Mouse (Mus musculus) heart, postnatal 36 days (tissue): ENCODE measurements around the gene Arhgap18. TPM values are rescaled to one million over a fixed set of nuclear protein-coding genes. Genes with fewer than 3 reads are reported as not detected.

Experiments used
- DNase-seq, 2 experiments: peaks; one replicate each; pipeline ENCODE4 v3.0.0; 2021 to 2022
- intact Hi-C: fragments of 180-260 bp; cut with DNase I; formaldehyde crosslinking; loops from one replicate; pipeline ENCODE4 v1.15.1; 2025
- total RNA-seq, 2 experiments: library from RNA; stranded (reverse); gene quantifications; 2 replicates each; pipeline ENCODE4 v1.2.3; 2021

Gene Arhgap18
- total RNA-seq, 2 experiments from 2014 or later = 17.6 to 18.7 TPM

DNA sequence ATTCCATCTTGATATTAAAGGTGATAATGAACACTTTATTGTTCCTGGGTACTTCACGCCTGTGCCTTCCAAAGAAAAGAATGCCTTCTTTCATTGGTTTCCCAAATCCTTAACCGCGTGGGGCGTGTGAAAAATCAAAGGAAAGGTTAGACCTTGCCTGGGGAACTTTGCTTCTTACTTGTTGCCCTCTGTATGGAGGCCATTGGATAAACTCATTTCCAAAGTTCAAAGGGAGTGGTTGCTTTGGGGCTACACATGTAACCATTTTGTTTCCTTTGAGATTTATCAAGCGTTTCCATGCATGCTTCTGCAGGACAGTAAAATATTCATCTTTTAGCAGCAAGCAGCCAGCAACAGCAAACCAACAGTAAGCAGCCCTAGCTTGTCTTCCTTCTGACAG is 20.3 kb downstream of the Arhgap18 start:
- intact Hi-C loops = loop anchor here (5.0 kb wide), 2 partner anchors 54 to 401 kb away; no protein-coding TSS in a partner anchor
- DNase-seq = no peak

DNA sequence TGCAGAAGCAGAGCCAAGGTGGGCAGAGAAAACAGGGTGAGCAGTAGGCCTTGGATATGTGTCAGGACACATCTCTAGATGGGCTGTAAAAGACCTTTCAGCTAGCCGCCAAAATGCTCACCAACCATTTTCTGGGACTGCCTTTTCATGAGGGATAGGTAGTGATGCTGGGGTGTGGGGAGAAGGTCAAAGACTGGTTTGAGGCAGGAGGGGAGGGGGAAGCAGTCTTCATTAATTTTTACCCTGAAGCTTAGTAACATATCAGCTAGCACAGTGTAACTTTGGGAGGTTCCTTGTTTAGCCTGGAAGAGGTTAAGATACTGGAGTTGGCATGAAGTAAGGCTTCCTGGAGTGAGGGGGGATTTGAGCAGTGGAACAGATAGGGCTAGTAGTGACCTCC is 21.0 kb downstream of the Arhgap18 start:
- DNase-seq = no peak
- intact Hi-C loops = loop anchor here (5.0 kb wide), 2 partner anchors 53 to 402 kb away; no protein-coding TSS in a partner anchor

DNA sequence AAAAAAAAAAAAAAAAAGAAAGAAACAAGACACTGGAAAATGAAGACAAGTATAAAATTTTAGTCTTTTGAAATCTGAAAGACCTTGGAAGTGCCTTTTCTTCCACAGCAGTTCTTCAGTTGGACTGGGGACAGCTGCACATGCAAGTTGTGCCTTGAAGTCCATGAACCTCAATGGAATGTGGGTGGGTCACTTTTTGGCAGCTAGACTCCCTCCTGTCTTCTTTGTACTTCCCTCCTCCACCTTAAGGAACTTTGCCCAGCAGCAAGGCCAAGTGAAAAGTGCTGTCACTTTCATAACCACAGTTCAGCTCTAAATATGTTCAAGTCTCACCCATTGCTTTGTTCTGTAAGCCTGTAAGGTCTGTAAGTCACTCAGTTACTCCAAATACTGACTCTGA is 23.2 kb downstream of the Arhgap18 start:
- no peak for DNase-seq
- intact Hi-C loops = no loop called here

DNA sequence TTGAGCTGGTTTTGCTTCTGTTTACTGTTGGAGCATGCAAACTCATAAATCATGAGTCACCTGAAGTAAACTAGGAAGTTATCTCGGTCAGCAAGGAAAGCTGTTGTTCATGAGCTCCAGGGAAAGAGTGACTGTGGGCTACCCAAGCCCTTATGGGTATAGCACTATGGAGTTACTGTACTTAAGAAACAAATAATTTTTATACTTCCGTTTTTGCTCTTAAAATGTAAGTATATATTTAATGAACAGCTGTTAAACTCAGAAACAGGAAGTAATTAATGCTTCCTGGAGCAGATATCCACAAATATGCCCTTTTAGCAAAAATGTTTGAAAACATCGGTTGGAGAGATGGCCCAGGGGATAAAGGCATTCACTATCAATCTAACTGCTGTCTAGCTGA is 27.4 kb downstream of the Arhgap18 start:
- intact Hi-C loops = no loop called here
- DNase-seq = no peak

DNA sequence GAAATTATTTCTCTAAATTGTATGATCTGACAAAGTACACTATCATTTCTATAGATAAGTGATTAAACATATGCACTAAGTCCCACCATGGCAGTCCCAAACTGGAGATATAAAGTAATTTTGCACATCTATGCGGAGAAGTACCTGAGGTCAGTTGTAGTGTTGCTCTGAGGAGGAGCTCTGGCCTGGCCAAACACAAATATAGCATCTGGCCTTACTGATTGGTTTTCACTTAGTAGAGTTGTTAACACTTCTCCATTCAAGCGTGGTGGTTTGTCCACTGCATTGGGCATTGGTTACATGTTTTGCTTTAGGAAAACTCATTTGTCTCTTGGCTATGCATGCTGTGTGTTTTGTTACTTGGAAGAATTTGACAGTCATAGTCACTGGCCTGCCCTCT is 36.5 kb downstream of the Arhgap18 start:
- DNase-seq = no peak
- intact Hi-C loops = no loop called here

DNA sequence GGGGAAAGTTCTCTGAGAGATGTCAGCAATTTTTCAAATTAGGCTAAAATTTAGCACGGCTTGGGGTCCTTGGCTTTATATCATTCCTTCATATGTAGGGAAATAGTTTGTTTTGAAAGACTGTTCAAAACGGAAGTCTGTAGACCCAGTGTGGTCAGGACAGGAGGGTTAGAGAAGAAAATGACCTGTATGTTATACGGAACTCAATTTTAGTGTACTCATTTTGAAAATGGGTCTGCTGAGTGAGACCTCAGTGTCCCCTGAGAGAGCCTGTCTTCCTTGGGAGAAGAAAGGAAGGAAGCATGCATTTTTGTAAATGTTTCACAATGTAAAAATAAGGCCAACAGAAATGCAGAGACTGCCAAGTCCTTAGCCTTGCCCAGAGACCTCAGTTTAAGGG is 38.6 kb downstream of the Arhgap18 start:
- intact Hi-C loops = no loop called here
- no peak for DNase-seq

DNA sequence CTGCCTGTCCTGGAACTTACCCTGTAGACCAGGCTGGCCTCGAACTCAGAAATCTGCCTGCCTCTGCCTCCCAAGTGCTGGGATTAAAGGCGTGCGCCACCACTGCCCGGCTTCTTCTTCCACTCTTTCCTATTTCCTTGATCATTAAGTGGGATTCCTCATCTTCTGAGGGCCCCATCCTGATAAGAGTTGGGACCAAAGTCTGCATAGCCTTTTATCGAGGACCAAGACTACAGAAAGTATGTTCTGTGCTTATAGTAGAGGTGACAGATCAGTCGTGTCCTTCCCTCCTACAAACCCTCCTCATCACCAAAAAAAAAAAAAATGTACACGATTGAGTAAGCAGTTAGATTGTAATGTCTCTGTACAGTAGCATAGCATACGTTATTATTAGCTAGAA is 39.8 kb downstream of the Arhgap18 start:
- intact Hi-C loops = no loop called here
- no peak for DNase-seq

DNA sequence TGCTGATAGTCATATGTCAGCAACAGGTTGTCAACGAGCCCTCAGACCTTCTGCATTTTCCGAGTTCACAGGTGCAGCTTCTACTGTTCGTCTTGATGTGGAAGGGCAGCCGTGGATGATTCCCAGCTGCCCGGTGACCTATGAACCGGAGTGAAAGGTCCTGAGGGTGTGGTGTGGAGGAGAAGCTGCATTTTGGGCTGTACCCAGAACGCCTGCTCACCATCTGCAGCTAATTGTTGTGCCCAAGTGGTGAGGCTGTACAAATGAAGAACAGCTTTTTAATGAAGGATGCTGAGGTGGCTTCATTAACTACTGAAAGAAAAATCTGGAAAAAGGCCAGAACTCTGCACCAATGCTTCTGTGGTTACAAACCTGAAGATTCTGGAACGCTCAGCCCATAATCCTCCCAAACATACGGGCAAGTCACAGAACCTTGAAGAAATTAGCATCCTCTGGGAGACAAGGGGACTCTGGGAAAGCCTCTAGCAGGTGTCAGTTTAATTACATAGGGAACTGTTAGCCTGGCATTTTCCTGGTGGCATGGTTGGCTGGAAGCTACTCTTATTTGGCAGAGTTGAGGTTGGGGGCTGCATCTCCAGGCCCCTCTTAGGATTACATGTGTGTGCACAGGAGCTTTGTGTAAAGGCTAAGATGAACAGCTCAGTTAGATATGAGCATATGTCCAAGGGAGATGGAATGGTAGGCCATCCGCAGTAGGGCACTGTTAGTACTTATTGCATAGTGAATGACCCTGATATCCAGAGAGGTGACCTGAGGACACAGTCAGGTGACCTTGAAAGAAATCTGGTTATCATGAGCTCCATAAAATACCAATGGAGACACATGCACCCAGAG is 43.4 kb downstream of the Arhgap18 start:
- no peak for DNase-seq
- intact Hi-C loops = no loop called here

DNA sequence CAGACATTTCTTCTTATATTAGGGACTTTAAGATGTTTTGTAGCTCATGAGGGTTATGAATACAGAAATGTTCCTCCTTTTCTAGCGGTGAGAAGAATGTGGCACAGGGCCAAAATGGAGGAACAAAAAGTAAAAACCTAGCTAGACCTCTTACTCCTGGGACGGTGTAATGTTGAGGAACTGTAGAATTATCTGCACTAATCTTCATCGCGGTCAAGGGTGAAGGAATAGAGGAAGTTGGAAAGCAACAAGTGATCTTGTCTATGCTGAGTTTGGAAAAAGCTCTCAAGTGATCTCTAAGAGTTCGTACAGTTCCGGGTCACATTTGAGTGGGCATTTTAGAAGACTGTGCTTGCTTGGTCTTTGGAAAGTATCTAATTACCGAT is 44.1 kb downstream of the Arhgap18 start:
- no peak for DNase-seq
- intact Hi-C loops = no loop called here

DNA sequence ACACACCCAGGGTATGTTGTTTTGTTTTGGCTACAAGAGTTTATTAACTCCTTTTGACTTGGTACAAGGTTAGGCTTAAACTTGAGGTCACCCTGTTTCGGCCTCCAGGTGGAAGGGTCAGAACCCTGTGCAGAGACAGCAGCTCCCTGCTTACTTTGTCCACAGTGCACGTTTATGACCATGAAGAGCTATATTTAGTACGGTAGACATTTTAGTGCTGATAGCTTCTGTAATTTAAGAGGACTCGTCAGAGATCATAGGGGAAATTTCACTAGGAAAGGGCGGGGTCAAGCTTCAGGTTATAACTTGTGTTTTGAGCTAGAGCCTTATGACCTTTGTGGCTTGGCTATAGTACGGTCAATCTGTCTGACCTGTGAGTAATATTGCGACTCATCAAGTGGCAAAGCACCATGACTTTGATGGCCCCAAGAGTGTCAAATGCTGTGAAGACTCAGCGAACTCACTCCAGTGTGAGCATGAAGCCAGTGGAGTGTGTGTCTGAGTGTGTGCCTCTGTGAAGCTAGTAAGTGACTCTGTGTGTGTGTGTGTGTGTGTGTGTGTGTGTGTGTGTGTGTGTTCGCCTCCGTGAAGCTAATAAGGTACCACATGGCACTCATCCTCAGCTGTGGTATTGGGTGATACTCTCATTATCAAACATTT is 45.7 kb downstream of the Arhgap18 start:
- no peak for DNase-seq
- intact Hi-C loops = no loop called here

DNA sequence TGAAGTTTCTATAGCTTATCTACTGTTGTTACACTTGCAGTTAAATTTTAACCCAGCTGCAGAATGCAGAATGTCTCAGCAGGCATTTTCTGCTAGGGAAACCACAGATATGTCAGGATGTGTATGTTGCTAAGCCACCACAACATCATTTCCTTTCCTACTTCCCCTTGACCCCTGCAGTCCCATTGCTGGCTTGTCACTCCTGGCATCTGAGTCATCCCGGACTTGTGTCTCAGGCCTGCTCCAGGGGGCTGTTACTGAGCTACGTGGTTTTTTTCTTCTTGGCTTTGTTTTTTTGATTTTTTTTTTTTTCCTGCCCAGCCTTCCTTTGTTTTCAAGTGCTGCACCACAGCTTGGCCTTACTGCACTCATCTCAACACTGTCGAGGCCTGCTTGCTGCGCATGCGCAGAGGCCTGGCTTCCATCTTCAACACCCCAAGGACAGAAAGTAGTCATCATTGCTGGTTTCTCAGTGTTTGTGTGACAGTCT is 46.4 kb downstream of the Arhgap18 start:
- intact Hi-C loops = no loop called here
- DNase-seq = peak; percentile 63 to 67

DNA sequence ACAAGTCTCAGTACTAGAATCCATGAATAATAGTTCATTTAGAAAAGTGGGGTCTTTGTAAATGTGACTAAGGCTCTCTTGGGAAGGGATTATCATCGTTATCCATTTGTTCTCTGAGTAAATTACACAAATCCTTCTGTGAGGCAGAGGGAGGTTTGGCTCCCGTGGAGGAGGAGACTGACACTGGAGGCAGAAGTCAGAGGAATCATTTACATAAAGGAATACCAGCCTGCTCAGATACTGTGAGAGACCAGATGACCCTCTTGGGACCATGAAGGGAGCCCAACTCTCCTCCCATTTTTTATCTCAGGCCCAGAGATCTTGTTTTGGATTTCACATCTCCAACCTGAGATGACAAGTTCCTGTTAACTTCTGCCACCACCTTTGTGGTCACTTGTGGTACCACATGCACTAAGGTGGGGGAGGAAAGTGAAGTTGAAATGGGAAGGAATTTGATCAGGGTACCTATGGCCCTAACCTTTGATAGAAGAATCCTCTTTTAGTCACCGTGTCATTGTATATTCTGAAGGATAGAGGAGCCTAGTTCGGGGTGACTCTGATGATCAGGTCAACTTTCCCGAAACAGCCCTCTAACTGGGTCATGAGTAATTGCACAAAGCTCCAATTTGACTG is 51.2 kb downstream of the Arhgap18 start:
- intact Hi-C loops = no loop called here
- DNase-seq = no peak

DNA sequence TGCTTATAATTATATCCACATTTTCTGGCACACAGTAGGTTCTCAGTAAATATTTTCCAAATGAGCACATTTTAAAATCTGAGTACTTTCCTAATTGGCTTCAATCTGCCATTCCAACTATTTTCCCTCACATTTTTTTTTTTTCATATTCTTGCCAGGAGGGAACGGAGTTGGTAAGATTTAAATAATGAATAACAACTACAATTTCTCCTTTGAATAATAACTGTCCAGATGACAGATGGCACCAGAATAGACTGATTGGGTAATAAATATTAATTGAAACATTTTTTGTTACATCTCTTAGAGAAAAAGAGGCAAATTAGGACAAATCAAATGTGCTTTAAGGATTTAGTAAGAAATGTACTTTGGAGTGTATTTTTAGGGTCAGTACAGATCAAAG is 51.8 kb downstream of the Arhgap18 start:
- intact Hi-C loops = no loop called here

DNA sequence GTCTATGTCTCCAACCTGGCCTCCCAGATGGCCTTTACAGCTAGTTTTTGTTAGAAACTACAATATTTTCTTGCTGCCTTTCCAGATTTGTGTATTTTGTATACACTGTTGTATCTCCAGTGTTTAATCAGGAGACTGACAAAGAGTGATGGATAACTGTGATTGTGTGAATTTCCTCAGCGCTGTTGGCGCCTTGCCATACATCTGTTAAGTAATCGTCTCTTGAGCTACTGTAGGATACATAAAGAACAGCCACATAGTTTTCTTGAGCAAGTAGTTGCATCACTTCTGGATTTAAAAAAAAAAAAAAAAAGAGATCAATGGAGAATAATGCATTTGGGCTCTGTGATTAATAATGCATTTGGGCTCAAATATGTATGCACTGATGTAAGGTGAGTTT is 52.9 kb downstream of the Arhgap18 start:
- no peak for DNase-seq
- intact Hi-C loops = no loop called here

More for the DNA sequence above, 51.8 kb downstream of the Arhgap18 start:
- DNase-seq = no peak

DNA sequence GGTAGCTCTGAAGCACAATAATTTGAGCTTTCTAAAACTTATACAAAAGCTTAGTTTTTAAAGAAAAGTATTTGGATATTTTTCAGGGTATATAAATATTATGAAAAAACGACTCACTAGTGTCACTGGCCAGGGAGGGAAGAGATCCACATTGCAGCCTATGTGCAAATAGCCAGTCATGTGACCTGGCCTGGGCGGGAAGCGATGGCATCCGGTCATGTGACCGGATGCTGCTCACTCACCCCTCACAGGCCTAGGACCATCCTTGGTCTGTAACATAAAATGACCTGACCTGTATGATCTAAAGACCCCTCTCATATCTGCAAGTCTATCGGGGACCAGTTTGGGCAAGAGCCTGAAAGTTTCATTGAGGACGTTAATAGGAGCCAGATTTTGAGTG is 56.8 kb downstream of the Arhgap18 start:
- DNase-seq = no peak
- intact Hi-C loops = no loop called here

DNA sequence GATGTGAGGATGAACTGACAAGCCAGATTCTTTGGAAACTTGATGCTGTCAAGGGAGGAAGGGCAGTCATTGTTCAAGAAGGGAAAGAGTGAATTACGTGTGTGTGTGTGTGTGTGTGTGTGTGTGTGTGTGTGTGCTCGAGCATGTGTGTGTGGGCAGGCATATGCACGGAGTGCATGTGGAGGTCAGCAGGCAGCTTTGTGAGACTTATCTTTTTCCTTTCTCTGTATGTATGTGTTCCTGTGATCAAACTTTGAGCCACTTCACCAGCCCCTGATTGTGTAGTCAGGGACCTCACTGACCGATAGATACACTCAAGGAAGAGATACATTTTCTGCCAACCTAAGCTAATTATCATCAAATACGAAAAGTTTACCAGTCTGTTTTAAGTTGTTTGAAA is 57.6 kb downstream of the Arhgap18 start:
- DNase-seq = no peak
- intact Hi-C loops = no loop called here

DNA sequence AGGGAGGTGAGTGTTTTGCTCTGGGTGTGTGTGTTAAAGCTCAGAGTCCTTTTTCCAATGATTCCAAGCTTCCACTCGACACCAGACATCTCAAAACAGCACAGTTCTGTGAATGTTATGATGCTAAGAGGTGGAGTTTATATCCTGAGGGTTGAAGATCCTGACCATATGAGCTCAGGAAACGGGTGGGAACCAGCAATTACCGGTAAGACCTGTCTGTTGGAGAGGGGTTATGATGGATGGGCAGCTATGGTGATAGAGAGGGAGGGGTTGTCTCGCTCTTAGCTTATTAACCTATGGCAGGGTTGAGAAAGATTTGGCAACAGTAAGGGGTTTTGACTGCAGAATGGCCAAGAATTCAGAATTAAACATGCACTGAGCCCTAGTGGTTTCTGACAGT is 58.1 kb downstream of the Arhgap18 start:
- no peak for DNase-seq
- intact Hi-C loops = no loop called here

DNA sequence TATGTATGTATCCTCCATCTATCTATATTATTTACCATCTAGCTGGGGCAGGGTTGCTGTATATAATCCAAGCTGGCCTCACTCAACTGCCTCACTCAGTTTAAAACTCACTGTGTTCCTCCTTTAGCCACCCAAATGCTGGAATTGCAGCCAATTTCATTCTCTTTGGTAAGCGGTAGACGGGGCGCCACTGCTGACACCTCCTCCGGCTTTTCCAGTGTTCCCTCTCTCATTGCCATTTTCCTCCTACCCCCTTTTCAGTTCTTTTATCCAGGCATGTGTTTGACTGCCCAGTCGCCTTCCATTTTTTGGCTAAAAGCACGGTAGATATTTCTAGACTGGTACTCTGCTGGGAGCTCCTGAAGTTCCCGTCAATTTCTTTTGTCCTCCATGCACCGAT is 62.4 kb downstream of the Arhgap18 start:
- intact Hi-C loops = no loop called here
- DNase-seq = no peak

DNA sequence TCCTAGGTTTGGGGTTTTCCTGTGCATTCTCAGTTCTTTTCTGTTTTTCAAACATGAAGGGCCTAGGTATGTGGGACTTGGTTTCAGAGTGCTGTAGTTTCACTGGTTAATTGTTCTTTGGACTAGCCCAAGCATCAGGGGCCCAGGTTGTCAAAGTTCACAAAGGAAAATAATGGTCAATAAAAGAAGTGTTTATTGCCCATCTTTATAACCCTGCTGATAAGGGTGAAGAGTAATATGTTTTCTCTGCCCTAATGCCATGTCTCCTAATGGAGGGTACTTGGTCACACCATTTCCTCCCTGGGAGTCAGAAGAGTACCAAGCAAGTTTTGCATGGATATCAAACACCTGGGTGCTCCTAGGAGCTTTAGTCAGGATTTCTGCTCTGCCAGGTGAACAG is 67.1 kb downstream of the Arhgap18 start:
- no peak for DNase-seq
- intact Hi-C loops = no loop called here

DNA sequence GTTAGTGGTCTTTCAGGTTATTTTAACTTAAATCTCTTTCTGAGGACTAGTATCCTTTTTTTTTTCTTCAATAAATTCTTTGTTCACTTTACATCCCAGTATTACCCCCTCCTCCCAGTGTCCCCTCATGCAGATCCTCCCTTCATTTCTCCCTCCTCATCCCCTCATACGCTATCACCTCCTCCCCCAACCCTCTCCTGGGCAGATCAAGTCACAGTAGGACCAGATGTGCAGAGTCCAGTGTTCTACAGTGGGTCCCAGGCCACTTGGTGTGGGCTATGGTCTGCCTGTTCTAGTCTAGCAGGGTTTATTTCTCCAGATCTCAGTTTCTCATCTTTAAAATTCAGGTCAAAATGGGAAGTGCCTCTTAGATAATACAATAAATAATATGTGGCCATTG is 67.7 kb downstream of the Arhgap18 start:
- no peak for DNase-seq
- intact Hi-C loops = no loop called here

DNA sequence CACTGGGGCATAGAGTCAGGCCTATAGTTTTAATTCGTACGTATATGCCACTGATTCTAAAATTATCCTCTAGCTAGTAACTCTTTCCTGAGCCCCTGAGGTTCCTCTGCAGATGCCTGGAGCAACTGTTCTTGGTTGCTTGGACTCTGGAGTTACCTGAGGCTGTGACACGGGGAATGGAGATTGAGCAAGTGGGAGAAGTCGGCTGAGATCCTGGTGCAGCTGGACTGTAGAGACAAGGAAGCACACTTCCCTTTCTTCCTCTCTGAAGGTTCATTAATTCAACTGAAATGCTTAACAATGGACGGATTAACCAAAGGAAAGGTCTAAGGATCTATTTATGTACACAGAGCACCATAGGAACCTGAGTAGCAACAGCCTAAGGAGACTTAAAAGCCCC is 70.8 kb downstream of the Arhgap18 start:
- intact Hi-C loops = no loop called here
- DNase-seq = no peak
